Mouse (Mus musculus) midbrain, embryonic 10.5 days (tissue): ENCODE results near the gene Tec. TPM values are rescaled to one million over a fixed set of nuclear protein-coding genes. Genes with fewer than 3 reads are reported as not detected.

Experiments used
- DNase-seq: peaks from one replicate; pipeline ENCODE4 v3.0.0-alpha.2; 2017; ENCODE audit warnings: low spot score
- H3K27ac ChIP-seq: fragments of 300-500 bp; sonication (generic); replicated peaks from 2 replicates; pipeline ENCODE4 v1.5.1; 2016; ENCODE audit warnings: mild to moderate bottlenecking
- H3K27me3 ChIP-seq: fragments of 300-500 bp; sonication (generic); 2 replicates; pipeline ENCODE4 v1.6.1; 2016; ENCODE audit warnings: low read depth, mild to moderate bottlenecking; ENCODE audit not compliant: poor library complexity, severe bottlenecking
- H3K36me3 ChIP-seq: fragments of 300-500 bp; sonication (generic); 2 replicates; pipeline ENCODE4 v1.6.1; 2016; ENCODE audit warnings: mild to moderate bottlenecking, moderate library complexity
- H3K4me1 ChIP-seq: fragments of 300-500 bp; sonication (generic); 2 replicates; pipeline ENCODE4 v1.6.1; 2016
- H3K4me3 ChIP-seq: fragments of 300-500 bp; sonication (generic); 2 replicates; pipeline ENCODE4 v1.5.1; 2016; ENCODE audit warnings: mild to moderate bottlenecking, moderate library complexity
- H3K9me3 ChIP-seq: fragments of 300-500 bp; sonication (generic); replicated peaks from 2 replicates; pipeline ENCODE4 v1.6.1; 2016; ENCODE audit warnings: mild to moderate bottlenecking
- WGBS: fragments of 180-500 bp; shearing (Covaris S2); methylation state at CpG from one replicate; pipeline ENCODE4 v1.1.7; 2016; 5-methylcytosine and 5-hydroxymethylcytosine counted together
- polyA plus RNA-seq: library from polyadenylated mRNA; unstranded; fragments of >200 nt; fragmentation: Nextera tagmentation; extraction: Ambion mirVana; gene quantifications from 2 replicates; pipeline ENCODE4 v1.2.1, GENCODE M21; 2016

Tec gene
- polyA plus RNA-seq, 1 experiment from 2014 or later, result 3.2 TPM

DNA sequence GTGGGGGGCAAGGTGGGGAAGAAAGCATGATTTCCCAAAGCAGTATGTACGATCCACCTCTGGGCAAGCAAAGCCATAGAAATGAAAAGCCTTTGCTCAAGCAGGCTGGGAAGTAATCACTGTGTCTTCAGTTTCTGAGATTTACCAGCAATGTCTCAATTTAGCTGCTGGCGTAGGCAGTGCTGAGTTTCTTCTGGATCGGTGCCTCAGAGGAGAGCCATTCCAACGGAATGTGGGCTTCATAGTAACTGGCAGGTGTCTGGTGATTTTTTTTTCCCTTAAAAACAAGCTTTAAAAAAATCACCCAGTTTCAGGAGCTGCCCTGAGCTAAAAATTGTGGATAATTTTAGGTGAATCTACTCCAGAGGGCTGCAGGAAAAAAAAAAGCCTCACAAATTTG is 120.9 kb downstream of the Tec start:
- 89% methylated on average over 4 of the region's 4 CpGs for WGBS
- Histone ChIP-seq H3K4me3 (no peak overlapping the region), H3K27ac (no peak overlapping the region), H3K27me3 (no peaks in the 10 kb centered on the region), H3K4me1 (no peaks in the 10 kb centered on the region), H3K9me3 (no peaks in the 10 kb centered on the region), H3K36me3 (no peaks in the 10 kb centered on the region)
- no peak for DNase-seq

DNA sequence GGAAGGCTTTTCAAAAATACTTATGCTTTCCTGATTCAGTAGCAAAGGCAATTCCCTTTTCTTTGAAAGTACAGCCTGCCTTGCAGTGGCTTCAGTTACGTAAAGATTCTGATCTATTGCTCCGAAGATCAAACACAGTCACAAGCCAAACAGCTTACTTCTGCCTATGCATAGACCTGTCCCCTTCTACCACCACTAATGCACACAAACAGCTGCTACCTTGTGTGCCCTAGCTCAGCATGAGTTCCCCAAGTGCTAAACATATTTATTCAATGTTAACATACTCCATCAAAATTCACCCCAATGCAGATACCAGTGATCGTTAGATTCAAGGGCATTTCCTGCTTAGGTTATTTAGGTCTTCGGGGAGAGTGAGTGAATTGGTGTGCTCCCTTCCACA is 121.8 kb downstream of the Tec start:
- Histone ChIP-seq H3K36me3 (no peaks in the 10 kb centered on the region), H3K27ac (no peak overlapping the region), H3K27me3 (no peaks in the 10 kb centered on the region), H3K9me3 (no peaks in the 10 kb centered on the region), H3K4me3 (no peak overlapping the region), H3K4me1 (no peaks in the 10 kb centered on the region)
- no peak for DNase-seq
- WGBS, result 90% methylated on average over 4 of the region's 4 CpGs

DNA sequence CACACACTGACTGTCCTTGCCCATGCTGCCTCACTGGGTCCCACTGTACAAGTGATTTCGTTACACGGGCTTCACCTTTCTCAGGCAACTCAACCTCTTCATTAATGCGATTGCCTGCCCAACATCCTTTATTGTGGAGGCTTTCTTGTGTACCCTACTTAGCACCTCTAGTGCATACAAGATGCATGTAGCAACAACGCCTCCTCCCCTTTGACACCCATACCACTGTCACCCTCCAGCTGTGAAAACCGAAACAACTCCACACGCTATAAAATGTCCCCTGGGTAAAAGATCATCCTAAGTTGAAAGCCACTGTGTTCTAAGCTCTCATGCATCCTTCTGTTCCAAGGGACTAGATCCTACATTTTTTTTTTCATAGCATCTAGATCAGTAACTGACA is 125.2 kb downstream of the Tec start:
- Histone ChIP-seq H3K36me3 (no peaks in the 10 kb centered on the region), H3K4me1 (no peaks in the 10 kb centered on the region), H3K9me3 (no peaks in the 10 kb centered on the region), H3K27ac (no peak overlapping the region), H3K4me3 (no peak overlapping the region), H3K27me3 (no peaks in the 10 kb centered on the region)
- no peak for DNase-seq
- WGBS, result 94% methylated on average over 6 of the region's 6 CpGs

GRCm38 (mm10) chr5:72736868-72737267 is 131.4 kb downstream of the Tec start:
- WGBS, result 77% methylated on average over 7 of the region's 7 CpGs
- H3K27me3 ChIP-seq, result no peaks in the 10 kb centered on the region

GRCm38 (mm10) chr5:72736437-72736836 is 131.8 kb downstream of the Tec start:
- 84% methylated on average over 8 of the region's 8 CpGs for WGBS
- Histone ChIP-seq H3K27ac (no peak overlapping the region), H3K4me1 (no peaks in the 10 kb centered on the region), H3K4me3 (no peak overlapping the region), H3K36me3 (no peaks in the 10 kb centered on the region), H3K27me3 (no peaks in the 10 kb centered on the region), H3K9me3 (no peaks in the 10 kb centered on the region)
- DNase-seq, result no peak

More at GRCm38 (mm10) chr5:72736868-72737267, 131.4 kb downstream of the Tec start:
- Histone ChIP-seq H3K4me3 (no peak overlapping the region), H3K36me3 (no peaks in the 10 kb centered on the region), H3K4me1 (no peaks in the 10 kb centered on the region), H3K27ac (no peak overlapping the region), H3K9me3 (no peaks in the 10 kb centered on the region)
- DNase-seq, result no peak

GRCm38 (mm10) chr5:72735763-72736162 is 132.5 kb downstream of the Tec start:
- Histone ChIP-seq H3K4me3 (no peak overlapping the region), H3K9me3 (no peaks in the 10 kb centered on the region)

GRCm38 (mm10) chr5:72732885-72733284 is 135.4 kb downstream of the Tec start:
- Histone ChIP-seq H3K4me3 (no peak overlapping the region), H3K9me3 (no peaks in the 10 kb centered on the region), H3K4me1 (no peaks in the 10 kb centered on the region), H3K27me3 (no peaks in the 10 kb centered on the region), H3K27ac (no peak overlapping the region), H3K36me3 (no peaks in the 10 kb centered on the region)
- no peak for DNase-seq
- 90% methylated on average over 1 of the region's 1 CpGs for WGBS

More at GRCm38 (mm10) chr5:72735763-72736162, 132.5 kb downstream of the Tec start:
- H3K27ac ChIP-seq, result no peak overlapping the region
- no peak for DNase-seq
- no peaks in the 10 kb centered on the region for H3K36me3 ChIP-seq
- no peaks in the 10 kb centered on the region for H3K27me3 ChIP-seq
- WGBS, result 79% methylated on average over 7 of the region's 7 CpGs
- no peaks in the 10 kb centered on the region for H3K4me1 ChIP-seq

GRCm38 (mm10) chr5:72725404-72725803 is 142.9 kb downstream of the Tec start:
- H3K4me3 ChIP-seq, result no peak overlapping the region
- H3K9me3 ChIP-seq, result no peaks in the 10 kb centered on the region
- no peaks in the 10 kb centered on the region for H3K4me1 ChIP-seq
- no peaks in the 10 kb centered on the region for H3K27me3 ChIP-seq
- no peak for DNase-seq
- no peak overlapping the region for H3K27ac ChIP-seq
- 85% methylated on average over 3 of the region's 3 CpGs for WGBS
- H3K36me3 ChIP-seq, result no peaks in the 10 kb centered on the region

DNA sequence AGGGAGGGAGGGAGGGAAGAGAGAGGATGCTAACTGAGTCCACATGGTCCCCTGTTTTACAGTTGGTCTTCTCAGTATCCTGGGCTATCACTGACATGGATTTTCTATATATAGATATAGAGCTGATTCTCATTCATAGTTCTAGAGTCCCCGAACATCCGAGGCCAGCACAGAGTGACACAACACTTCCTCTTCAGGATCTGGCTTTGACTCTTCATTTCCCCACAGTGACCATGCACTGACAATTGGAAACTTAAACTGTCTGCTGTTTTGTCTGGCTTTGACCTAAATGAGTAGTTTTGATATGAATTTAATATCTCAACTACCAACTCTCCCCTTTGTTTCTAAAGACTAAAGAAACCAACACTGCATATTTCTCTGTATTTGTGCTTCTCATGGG is 144.9 kb downstream of the Tec start:
- H3K4me1 ChIP-seq, result no peaks in the 10 kb centered on the region
- H3K36me3 ChIP-seq, result no peaks in the 10 kb centered on the region
- no peak for DNase-seq
- WGBS, result 82% methylated on average over 2 of the region's 2 CpGs
- no peak overlapping the region for H3K4me3 ChIP-seq
- no peaks in the 10 kb centered on the region for H3K9me3 ChIP-seq
- H3K27me3 ChIP-seq, result no peaks in the 10 kb centered on the region
- H3K27ac ChIP-seq, result no peak overlapping the region

DNA sequence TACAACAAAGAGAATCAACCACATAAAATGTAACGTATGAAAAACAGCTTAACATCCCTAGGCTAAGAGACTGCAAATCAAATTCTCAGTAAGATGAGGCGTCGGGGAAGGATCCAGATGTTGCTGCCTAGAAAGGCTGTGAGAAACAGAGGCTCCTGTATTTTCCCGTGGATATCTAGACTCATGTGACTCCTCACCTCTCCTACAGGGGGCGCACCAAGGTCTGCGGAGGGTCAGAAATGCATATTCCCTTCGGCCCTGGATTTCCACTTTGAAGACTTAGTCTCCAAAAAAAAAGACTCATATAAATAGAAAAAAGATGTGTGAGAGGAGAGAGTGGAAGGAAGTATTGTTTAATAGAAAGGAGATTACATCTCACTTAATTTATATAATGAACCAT is 147.7 kb downstream of the Tec start:
- 62% methylated on average over 7 of the region's 7 CpGs for WGBS
- Histone ChIP-seq H3K36me3 (no peaks in the 10 kb centered on the region), H3K4me3 (no peak overlapping the region), H3K27ac (no peak overlapping the region), H3K4me1 (no peaks in the 10 kb centered on the region), H3K27me3 (no peaks in the 10 kb centered on the region), H3K9me3 (no peaks in the 10 kb centered on the region)
- no peak for DNase-seq

- WGBS, result 32% methylated on average over 4 of the region's 4 CpGs
Observed at GRCm38 (mm10) chr5:72710572-72711278, 157.6 kb downstream of the Tec start.

DNA sequence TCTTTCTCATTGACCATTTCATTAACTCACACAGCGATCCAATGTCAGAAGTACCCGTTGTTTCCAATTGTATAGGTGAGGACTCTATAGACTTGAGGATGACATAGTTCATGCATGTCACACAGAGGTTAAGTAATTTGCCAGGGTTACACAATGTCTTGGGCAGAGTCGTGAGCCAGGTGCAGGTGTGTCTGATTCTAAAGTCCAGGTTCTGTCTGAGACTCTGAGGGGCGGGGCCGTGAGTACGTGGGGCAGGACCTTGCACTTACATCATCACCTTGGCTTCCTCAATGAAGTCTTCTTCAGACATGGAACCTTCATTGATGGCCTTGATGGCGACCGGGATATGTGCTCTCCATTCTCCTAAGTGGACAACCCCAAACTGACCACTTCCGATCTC is 158.3 kb downstream of the Tec start:
- no peak overlapping the region for H3K27ac ChIP-seq
- 93% methylated on average over 9 of the region's 9 CpGs for WGBS
- H3K4me3 ChIP-seq, result no peak overlapping the region
- no peaks in the 10 kb centered on the region for H3K36me3 ChIP-seq
- 0 out of 2 replicates have a peak, but pooled peaks cover 6% of the 10 kb centered on the region for H3K4me1 ChIP-seq
- no peaks in the 10 kb centered on the region for H3K27me3 ChIP-seq
- H3K9me3 ChIP-seq, result 0 out of 2 replicates have a peak, but pooled peaks cover 6% of the 10 kb centered on the region
- DNase-seq, result no peak

More at GRCm38 (mm10) chr5:72710572-72711278, 157.6 kb downstream of the Tec start:
- Histone ChIP-seq H3K4me1 (0 out of 2 replicates have a peak, but pooled peaks cover 6% of the 10 kb centered on the region), H3K4me3 (no peak overlapping the region), H3K27me3 (no peaks in the 10 kb centered on the region), H3K9me3 (no peaks in the 10 kb centered on the region), H3K27ac (no peak overlapping the region), H3K36me3 (no peaks in the 10 kb centered on the region)
- peak; percentile 51 for DNase-seq

GRCm38 (mm10) chr5:72709451-72709850 is 158.8 kb downstream of the Tec start:
- Histone ChIP-seq H3K27ac (no peak overlapping the region), H3K9me3 (peaks cover 6% of the 10 kb centered on the region; the same call in 1 of the 2 replicates), H3K4me3 (no peak overlapping the region), H3K36me3 (no peaks in the 10 kb centered on the region), H3K4me1 (0 out of 2 replicates have a peak, but pooled peaks cover 6% of the 10 kb centered on the region), H3K27me3 (no peaks in the 10 kb centered on the region)
- WGBS, result 92% methylated on average over 13 of the region's 13 CpGs
- DNase-seq, result no peak
